Mouse (Mus musculus): ENCODE data around the gene Ndufv3. TPM values are rescaled to one million over a fixed set of nuclear protein-coding genes. Genes with fewer than 3 reads are reported as not detected.

Gene Ndufv3
- polyA plus RNA-seq, 1 experiment from 2014 or later, result 534 TPM

- Histone ChIP-seq H3K36me3 (ENCODE audit: control insufficient read depth, insufficient read depth) (peaks cover 10% of the 10 kb centered on the region), H3K27ac (ENCODE audit: low read depth, low read length) (peak overlapping the region; percentile 46; the same call in 1 of the 2 replicates), H3K9me3 (ENCODE audit: control insufficient read depth) (no peaks in the 10 kb centered on the region), H3K4me2 (replicated peaks; ENCODE audit: low read depth) (peak overlapping the region; percentile 88), H3K27me3 (replicated peaks; ENCODE audit: control insufficient read depth, insufficient read depth, low read length) (no peaks in the 10 kb centered on the region), H3K4me3 (ENCODE audit: low read depth, low read length) (peak overlapping the region; percentile 92), H3K9ac (ENCODE audit: low read depth, low read length) (no peak overlapping the region), H3K4me1 (replicated peaks; ENCODE audit: control insufficient read depth, insufficient read depth, low read length) (0 out of 2 replicates have a peak, but pooled peaks cover 4% of the 10 kb centered on the region)
- WGBS, result 3% methylated on average over 7 of the region's 7 CpGs
- ATAC-seq, result peak; percentile 47
- TF ChIP-seq CTCF (IDR thresholded peaks at IDR 0.05; ENCODE audit: low read depth), result peak; percentile 23; the same call in 1 of the 2 replicates
These were observed 470 bp upstream of the Ndufv3 start for GRCm38 (mm10) chr17:31519344-31519945.

DNA sequence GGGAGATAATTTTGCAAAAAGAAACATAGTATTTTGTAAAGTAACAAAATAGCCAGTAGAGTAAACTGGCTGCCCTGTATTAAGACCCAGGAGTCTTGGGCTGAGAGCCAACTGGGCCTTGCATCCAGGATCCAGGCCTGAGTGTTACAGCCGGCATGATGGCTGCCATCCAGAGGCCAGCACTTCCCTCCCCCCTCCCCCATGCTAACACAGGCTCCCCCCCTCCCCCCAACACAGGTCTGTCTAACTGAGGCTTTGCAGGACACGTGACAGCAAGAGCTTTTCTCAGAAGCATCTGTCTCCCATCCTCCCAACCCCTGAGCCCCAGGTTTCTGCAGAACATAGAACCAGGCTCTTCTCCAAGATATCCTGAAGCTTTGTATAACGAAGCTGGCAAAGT lies 980 bp downstream of the Ndufv3 start:
- peak overlapping the region; percentile 88 for H3K4me2 ChIP-seq (replicated peaks; ENCODE audit: low read depth)
- no peak for TF ChIP-seq CTCF (IDR thresholded peaks at IDR 0.05; ENCODE audit: low read depth)
- peak overlapping the region; percentile 92 for H3K4me3 ChIP-seq (ENCODE audit: low read depth, low read length)
- H3K9ac ChIP-seq (ENCODE audit: low read depth, low read length), result peak overlapping the region; percentile 65
- H3K27ac ChIP-seq (ENCODE audit: low read depth, low read length), result peak overlapping the region; percentile 81
- no peak for ATAC-seq
- H3K36me3 ChIP-seq (ENCODE audit: control insufficient read depth, insufficient read depth), result peaks cover 10% of the 10 kb centered on the region
- no peaks in the 10 kb centered on the region for H3K27me3 ChIP-seq (replicated peaks; ENCODE audit: control insufficient read depth, insufficient read depth, low read length)
- no peaks in the 10 kb centered on the region for H3K9me3 ChIP-seq (ENCODE audit: control insufficient read depth)
- 15% methylated on average over 3 of the region's 3 CpGs for whole genome bisulfite sequencing
- 0 out of 2 replicates have a peak, but pooled peaks cover 4% of the 10 kb centered on the region for H3K4me1 ChIP-seq (replicated peaks; ENCODE audit: control insufficient read depth, insufficient read depth, low read length)

GRCm38 (mm10) chr17:31521948-31522347 lies 2.0 kb downstream of the Ndufv3 start:
- no peaks in the 10 kb centered on the region for H3K9me3 ChIP-seq (ENCODE audit: control insufficient read depth)
- no peaks in the 10 kb centered on the region for H3K27me3 ChIP-seq (replicated peaks; ENCODE audit: control insufficient read depth, insufficient read depth, low read length)
- no peak for ATAC-seq
- H3K4me1 ChIP-seq (replicated peaks; ENCODE audit: control insufficient read depth, insufficient read depth, low read length), result 0 out of 2 replicates have a peak, but pooled peaks cover 4% of the 10 kb centered on the region
- TF ChIP-seq CTCF (IDR thresholded peaks at IDR 0.05; ENCODE audit: low read depth), result no peak
- no peak overlapping the region for H3K4me2 ChIP-seq (replicated peaks; ENCODE audit: low read depth)
- H3K27ac ChIP-seq (ENCODE audit: low read depth, low read length), result no peak overlapping the region
- no peak overlapping the region for H3K9ac ChIP-seq (ENCODE audit: low read depth, low read length)
- peaks cover 14% of the 10 kb centered on the region for H3K36me3 ChIP-seq (ENCODE audit: control insufficient read depth, insufficient read depth)
- no peak overlapping the region for H3K4me3 ChIP-seq (ENCODE audit: low read depth, low read length)
- 87% methylated on average over 6 of the region's 6 CpGs for WGBS

- TF ChIP-seq CTCF (IDR thresholded peaks at IDR 0.05; ENCODE audit: low read depth), result no peak
- Histone ChIP-seq H3K4me1 (replicated peaks; ENCODE audit: control insufficient read depth, insufficient read depth, low read length) (0 out of 2 replicates have a peak, but pooled peaks cover 4% of the 10 kb centered on the region), H3K4me2 (replicated peaks; ENCODE audit: low read depth) (no peak overlapping the region; the same call in 1 of the 2 replicates), H3K4me3 (ENCODE audit: low read depth, low read length) (no peak overlapping the region), H3K27me3 (replicated peaks; ENCODE audit: control insufficient read depth, insufficient read depth, low read length) (no peaks in the 10 kb centered on the region), H3K27ac (ENCODE audit: low read depth, low read length) (peak overlapping the region; percentile 50; the same call in 1 of the 2 replicates), H3K9ac (ENCODE audit: low read depth, low read length) (no peak overlapping the region), H3K36me3 (ENCODE audit: control insufficient read depth, insufficient read depth) (peaks cover 36% of the 10 kb centered on the region), H3K9me3 (ENCODE audit: control insufficient read depth) (no peaks in the 10 kb centered on the region)
- no peak for ATAC-seq
- 62% methylated on average over 4 of the region's 4 CpGs for WGBS
These were observed 5.2 kb downstream of the Ndufv3 start for GRCm38 (mm10) chr17:31525114-31525513.

- ATAC-seq, result no peak
- 100% methylated on average over 3 of the region's 3 CpGs for WGBS
These were observed 5.9 kb downstream of the Ndufv3 start for GRCm38 (mm10) chr17:31525816-31526215.

DNA sequence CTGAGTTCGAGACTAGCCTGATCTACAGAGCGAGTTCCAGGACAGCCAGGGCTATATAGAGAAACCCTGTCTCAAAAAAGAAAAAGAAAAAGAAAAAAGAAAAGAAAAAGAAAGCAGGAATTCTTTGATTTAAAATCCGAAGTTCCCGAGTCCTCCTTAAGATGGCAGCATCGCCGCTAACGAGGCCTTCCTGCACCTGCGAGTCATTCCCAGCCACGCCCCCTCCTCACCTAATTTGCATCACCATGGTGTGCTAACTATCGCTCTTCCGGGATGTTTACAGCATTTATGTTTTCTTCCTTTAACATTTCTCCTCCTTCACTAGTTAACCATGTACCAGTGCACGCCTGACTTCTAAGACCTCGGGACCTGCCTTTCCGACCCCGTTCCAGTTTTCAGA lies 9.4 kb downstream of the Ndufv3 start:
- ATAC-seq, result peak; percentile 62; the same call in 1 of the 2 replicates
- Histone ChIP-seq H3K4me1 (replicated peaks; ENCODE audit: control insufficient read depth, insufficient read depth, low read length) (no peaks in the 10 kb centered on the region), H3K4me3 (ENCODE audit: low read depth, low read length) (no peak overlapping the region)

More at GRCm38 (mm10) chr17:31525816-31526215, 5.9 kb downstream of the Ndufv3 start:
- no peak overlapping the region for H3K27ac ChIP-seq (ENCODE audit: low read depth, low read length)
- H3K9me3 ChIP-seq (ENCODE audit: control insufficient read depth), result no peaks in the 10 kb centered on the region
- H3K4me1 ChIP-seq (replicated peaks; ENCODE audit: control insufficient read depth, insufficient read depth, low read length), result 0 out of 2 replicates have a peak, but pooled peaks cover 4% of the 10 kb centered on the region
- H3K27me3 ChIP-seq (replicated peaks; ENCODE audit: control insufficient read depth, insufficient read depth, low read length), result no peaks in the 10 kb centered on the region
- H3K4me2 ChIP-seq (replicated peaks; ENCODE audit: low read depth), result no peak overlapping the region
- H3K4me3 ChIP-seq (ENCODE audit: low read depth, low read length), result no peak overlapping the region
- TF ChIP-seq CTCF (IDR thresholded peaks at IDR 0.05; ENCODE audit: low read depth), result no peak
- H3K9ac ChIP-seq (ENCODE audit: low read depth, low read length), result no peak overlapping the region
- H3K36me3 ChIP-seq (ENCODE audit: control insufficient read depth, insufficient read depth), result peaks cover 39% of the 10 kb centered on the region

More for the DNA sequence above, 9.4 kb downstream of the Ndufv3 start:
- Histone ChIP-seq H3K27me3 (replicated peaks; ENCODE audit: control insufficient read depth, insufficient read depth, low read length) (no peaks in the 10 kb centered on the region), H3K9me3 (ENCODE audit: control insufficient read depth) (no peaks in the 10 kb centered on the region), H3K9ac (ENCODE audit: low read depth, low read length) (no peak overlapping the region), H3K36me3 (ENCODE audit: control insufficient read depth, insufficient read depth) (peaks cover 42% of the 10 kb centered on the region), H3K4me2 (replicated peaks; ENCODE audit: low read depth) (peak overlapping the region; percentile 42), H3K27ac (ENCODE audit: low read depth, low read length) (no peak overlapping the region)
- 27% methylated on average over 15 of the region's 15 CpGs for WGBS
- peak; percentile 76 for TF ChIP-seq CTCF (IDR thresholded peaks at IDR 0.05; ENCODE audit: low read depth)

Measured in intestine, postnatal 0 days (tissue).